Mouse (Mus musculus) T-helper 1 cell (primary cell): ENCODE results near the gene Olfr1058.
"Not testable (repeated sequence)": the region's sequence is repeated elsewhere in the genome, so short reads cannot be mapped to it uniquely, and the experiment has no call there.

ENCODE experiments used
- in situ Hi-C: fragments of 300-600 bp; cut with MboI, MseI; formaldehyde crosslinking; loops from one replicate; pipeline ENCODE4 v1.15.1; 2025; ENCODE audit warnings: high pct_unique_total_duplicates

Olfr1058 gene

DNA sequence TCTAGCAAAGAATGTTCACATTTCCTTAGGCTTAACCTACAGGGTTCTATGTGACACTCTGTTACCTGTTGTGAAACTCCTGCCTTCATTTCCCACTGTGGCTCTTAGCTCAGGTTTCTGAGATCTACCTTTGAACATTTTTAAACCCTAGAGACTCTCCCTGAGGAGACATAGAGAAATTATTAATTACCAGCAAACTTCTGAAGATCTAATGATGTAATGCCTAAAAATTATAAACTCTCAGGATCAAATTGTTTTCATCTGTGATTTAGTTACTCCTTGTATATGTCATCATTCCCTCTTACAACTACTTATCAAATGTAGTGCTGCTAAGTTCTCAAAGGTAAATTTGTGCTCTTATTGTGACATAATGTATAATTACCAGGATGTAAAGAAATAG lies at the start of gene Olfr1058:
Gene Olfr1058 (minus strand): TSS at position 101 of the 400 bp plus-strand sequence.
- in situ Hi-C loops = not testable (repeated sequence)

GRCm38 (mm10) chr2:86428511-86428910 lies 40.1 kb upstream of the Olfr1058 start:
- in situ Hi-C loops = not testable (repeated sequence)

DNA sequence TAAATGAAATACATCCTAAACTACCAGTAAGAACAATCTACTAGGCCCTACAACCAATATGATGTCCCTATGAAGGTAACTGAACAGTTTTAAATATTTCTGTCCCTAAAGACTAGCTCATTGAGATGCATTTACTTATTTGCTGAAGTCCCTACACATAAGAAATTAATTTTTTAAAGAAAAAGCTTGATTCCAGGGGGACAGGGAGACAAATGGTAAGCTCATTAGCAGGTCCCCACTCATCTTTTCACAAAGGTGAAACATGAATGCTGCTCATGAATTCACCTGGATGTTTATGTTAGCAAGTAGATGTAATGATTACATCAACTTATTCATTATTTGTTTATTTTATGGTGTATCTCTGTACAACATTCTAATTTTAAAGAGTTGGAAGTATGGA lies 38.3 kb upstream of the Olfr1058 start, which contains the start of gene Olfr1062:
Gene Olfr1062 (minus strand): TSS at position 101 of the 400 bp plus-strand sequence.
- in situ Hi-C loops = not testable (repeated sequence)

- in situ Hi-C loops = no loop called here
Observed at GRCm38 (mm10) chr2:86413950-86414349, 25.6 kb upstream of the Olfr1058 start, which contains the start of gene Olfr1061. Gene Olfr1061 (minus strand): TSS chr2:86414050.

- in situ Hi-C loops = no loop called here
Observed at GRCm38 (mm10) chr2:86395114-86395513, 6.8 kb upstream of the Olfr1058 start.

DNA sequence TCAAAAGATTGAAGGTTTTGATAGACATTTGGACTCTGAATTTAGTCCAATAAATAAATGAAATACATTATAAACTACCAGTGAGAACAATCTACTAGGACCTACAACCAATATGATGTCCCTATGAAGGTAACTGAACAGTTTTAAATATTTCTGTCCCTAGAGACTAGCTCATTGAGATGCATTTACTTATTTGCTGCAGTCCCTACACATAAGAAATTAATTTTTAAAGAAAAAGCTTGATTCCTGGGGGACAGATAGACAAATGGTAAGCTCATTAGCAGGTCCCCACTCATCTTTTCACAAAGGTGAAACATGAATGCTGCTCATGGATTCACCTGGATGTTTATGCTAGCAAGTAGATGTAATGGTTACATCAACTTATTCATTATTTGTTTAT lies 10.1 kb downstream of the Olfr1058 start, which contains the start of gene Olfr1057:
Gene Olfr1057 (minus strand): TSS at position 101 of the 400 bp plus-strand sequence.
- in situ Hi-C loops = no loop called here

- in situ Hi-C loops = not testable (repeated sequence)
Observed at GRCm38 (mm10) chr2:86366342-86366741, 22.0 kb downstream of the Olfr1058 start.

DNA sequence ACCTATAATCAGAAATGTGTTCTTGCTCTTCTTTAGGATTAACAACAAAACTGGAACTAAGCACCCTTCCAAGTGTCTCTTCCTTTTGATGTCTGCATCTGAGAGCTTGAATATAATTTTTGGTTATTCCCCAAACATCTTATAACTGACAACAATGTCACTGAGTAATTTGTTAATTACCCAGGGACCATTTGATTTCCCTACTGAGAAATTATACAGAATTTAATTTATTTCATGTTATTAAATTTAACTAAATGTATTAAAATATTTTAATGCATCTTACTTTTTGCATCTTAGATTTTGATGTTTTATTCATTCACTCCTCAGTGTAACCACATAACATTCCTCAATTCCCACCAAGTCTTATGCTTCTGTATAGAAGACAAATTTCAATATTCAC lies 26.0 kb downstream of the Olfr1058 start, which contains the start of gene Olfr1056:
Gene Olfr1056 (minus strand): TSS at position 101 of the 400 bp plus-strand sequence.
- in situ Hi-C loops = no loop called here

DNA sequence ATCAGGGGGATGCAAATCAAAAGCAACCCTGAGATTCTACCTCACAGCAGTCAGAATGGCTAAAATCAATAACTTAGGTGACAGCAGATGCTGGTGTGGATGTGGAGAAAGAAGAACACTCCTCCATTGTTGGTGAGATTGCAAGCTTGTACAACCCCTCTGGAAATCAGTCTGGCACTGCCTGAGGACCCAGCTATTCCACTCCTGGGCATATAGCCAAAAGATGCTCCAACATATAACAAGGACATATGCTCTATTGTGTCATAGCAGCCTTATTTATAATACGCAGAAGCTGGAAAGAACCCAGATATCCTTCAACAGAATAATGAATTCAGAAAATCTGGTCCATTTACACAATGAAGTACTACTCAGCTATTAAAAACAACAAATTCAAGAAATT lies 36.6 kb downstream of the Olfr1058 start:
- in situ Hi-C loops = not testable (repeated sequence)

- in situ Hi-C loops = no loop called here
Observed at GRCm38 (mm10) chr2:86350184-86350583, 38.2 kb downstream of the Olfr1058 start, which contains the start of gene Olfr1055. Gene Olfr1055 (minus strand): TSS chr2:86350284.

DNA sequence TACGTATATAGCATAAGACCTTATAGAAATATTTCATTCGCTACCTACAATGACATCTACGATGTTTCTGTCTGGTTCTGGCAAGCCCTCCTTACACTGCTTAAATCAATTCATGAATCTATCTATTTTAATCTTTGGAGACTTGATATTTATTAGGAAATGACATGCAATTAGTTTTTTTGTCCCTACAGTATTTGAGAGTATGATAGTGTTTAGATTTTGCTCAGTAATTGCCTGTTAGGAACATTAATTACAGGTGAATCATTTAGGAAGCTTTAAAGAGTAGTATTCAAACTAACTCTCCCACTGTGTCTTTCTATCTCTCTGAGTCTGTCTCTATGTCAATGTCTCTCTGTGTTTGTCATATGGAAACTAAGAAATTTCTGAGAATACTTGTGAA lies 53.0 kb downstream of the Olfr1058 start, which contains the start of gene Olfr1054:
Gene Olfr1054 (minus strand): TSS at position 101 of the 400 bp plus-strand sequence.
- in situ Hi-C loops = no loop called here
